Mouse (Mus musculus) forebrain, embryonic 15.5 days (tissue): ENCODE results near the gene Pcp4l1. TPM values are rescaled to one million over a fixed set of nuclear protein-coding genes. Genes with fewer than 3 reads are reported as not detected.
"Not testable (repeated sequence)": the region's sequence is repeated elsewhere in the genome, so short reads cannot be mapped to it uniquely, and the experiment has no call there.

ENCODE experiments used
- ATAC-seq: fragments of 200-750 bp; cut with Nextera tagmentation; replicated peaks from 2 replicates; pipeline ENCODE4 v1.8.0; 2017; ENCODE audit warnings: mild to moderate bottlenecking, moderate TSS enrichment, moderate library complexity
- H3K27ac ChIP-seq: fragments of 300-500 bp; sonication (generic); replicated peaks from 2 replicates; pipeline ENCODE4 v1.5.1; 2015; ENCODE audit warnings: mild to moderate bottlenecking, inconsistent platforms
- H3K27me3 ChIP-seq: fragments of 300-500 bp; sonication (generic); 2 replicates; pipeline ENCODE4 v1.6.1; 2015; ENCODE audit warnings: inconsistent platforms
- H3K36me3 ChIP-seq: fragments of 300-500 bp; sonication (generic); 2 replicates; pipeline ENCODE4 v1.6.1; 2015; ENCODE audit warnings: mild to moderate bottlenecking, inconsistent platforms
- H3K4me1 ChIP-seq: fragments of 300-500 bp; sonication (generic); 2 replicates; pipeline ENCODE4 v1.6.1; 2015; ENCODE audit warnings: inconsistent platforms
- H3K4me2 ChIP-seq: fragments of 300-500 bp; sonication (generic); replicated peaks from 2 replicates; pipeline ENCODE4 v1.6.1; 2015; ENCODE audit warnings: mild to moderate bottlenecking, inconsistent platforms
- H3K4me3 ChIP-seq: fragments of 300-500 bp; sonication (generic); 2 replicates; pipeline ENCODE4 v1.5.1; 2015; ENCODE audit warnings: mild to moderate bottlenecking, inconsistent platforms
- H3K9ac ChIP-seq: fragments of 300-500 bp; sonication (generic); replicated peaks from 2 replicates; pipeline ENCODE4 v1.6.1; 2015; ENCODE audit warnings: mild to moderate bottlenecking, inconsistent platforms
- H3K9me3 ChIP-seq: fragments of 300-500 bp; sonication (generic); 2 replicates; pipeline ENCODE4 v1.6.1; 2016; ENCODE audit warnings: inconsistent platforms
- WGBS: fragments of 180-500 bp; shearing (Covaris S2); methylation state at CpG from one replicate; pipeline ENCODE4 v1.1.7; 2015; ENCODE audit warnings: mixed read lengths; 5-methylcytosine and 5-hydroxymethylcytosine counted together
- polyA plus RNA-seq: library from polyadenylated mRNA; unstranded; fragments of >200 nt; fragmentation: Nextera tagmentation; extraction: Ambion mirVana; gene quantifications from 2 replicates; pipeline ENCODE4 v1.2.1, GENCODE M21; 2015

Pcp4l1 gene
- polyA plus RNA-seq, 1 experiment from 2014 or later = 9.8 TPM

DNA sequence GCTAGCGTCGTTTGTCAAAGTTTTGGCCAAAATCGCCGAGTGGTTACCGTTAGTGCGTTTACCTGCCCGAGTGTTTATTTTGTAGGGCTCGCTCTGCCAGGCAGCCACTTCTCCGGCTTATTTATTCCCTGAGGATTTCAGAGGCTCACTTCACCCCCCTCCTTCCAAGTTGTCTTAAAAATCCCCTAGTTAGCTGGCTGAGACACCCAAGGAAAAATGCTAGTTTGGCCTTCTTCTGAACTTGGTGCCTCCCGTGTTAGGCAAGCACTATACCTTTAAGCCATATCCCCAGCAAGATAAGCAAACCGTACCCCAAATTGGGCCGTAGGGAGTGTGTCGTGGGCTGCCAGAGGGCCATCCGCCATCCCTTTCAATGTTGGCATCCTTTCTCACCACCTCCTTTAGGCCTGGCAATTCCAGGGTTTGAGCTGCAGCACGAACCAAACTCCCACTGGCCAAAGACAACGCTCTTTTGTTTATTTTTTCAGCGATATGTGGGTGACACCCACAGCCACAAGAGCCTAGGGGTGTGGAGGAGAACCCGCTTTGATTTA lies 45.2 kb downstream of the Pcp4l1 start:
- peak overlapping the region; percentile 77 for H3K9ac ChIP-seq
- no peaks in the 10 kb centered on the region for H3K9me3 ChIP-seq
- peak overlapping the region; percentile 79 for H3K4me3 ChIP-seq
- H3K4me2 ChIP-seq = peak overlapping the region; percentile 84
- ATAC-seq = peak; percentile 47
- no peaks in the 10 kb centered on the region for H3K36me3 ChIP-seq
- WGBS = 5% methylated on average over 18 of the region's 18 CpGs
- H3K27ac ChIP-seq = peak overlapping the region; percentile 80
- peaks cover 18% of the 10 kb centered on the region for H3K4me1 ChIP-seq
- H3K27me3 ChIP-seq = no peaks in the 10 kb centered on the region; the same call in 1 of the 2 replicates

DNA sequence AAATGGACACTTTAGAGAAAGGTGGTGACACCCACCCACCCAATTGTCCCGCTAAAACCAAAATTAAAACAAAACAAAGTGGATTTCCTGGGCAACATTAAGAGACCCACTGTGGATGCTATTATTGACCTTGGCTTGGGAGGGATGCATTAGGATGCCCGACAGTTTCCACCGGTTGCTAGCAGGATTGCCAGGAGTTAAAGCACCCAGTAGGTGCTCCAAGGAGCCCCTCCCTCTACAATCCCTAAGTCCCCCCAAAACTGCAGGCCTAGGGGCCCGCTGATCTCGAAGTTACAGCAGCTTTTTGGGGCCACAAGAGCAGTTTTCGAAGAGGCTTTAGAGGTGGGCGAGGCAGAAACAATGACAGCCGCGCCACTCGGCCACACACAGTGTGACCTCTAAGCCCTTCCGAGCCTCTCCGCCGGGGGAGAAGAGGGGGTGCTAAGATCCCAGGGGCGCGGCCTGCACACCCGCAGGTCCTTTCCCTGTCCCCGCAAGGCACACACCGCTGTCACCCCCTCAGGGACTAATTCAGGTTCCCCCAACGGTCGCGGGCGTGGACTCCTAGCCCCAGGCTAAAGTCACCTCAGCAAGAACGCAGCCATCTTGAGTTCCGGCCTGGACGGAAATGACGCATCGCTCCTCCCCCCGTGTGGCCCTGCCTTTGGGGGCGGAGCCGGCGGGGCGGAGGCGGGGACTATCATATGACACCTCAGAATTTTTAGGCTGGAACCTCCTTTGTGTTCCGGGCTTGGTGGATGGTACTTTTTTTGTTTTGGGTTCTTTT lies 45.9 kb downstream of the Pcp4l1 start, which contains the start of the genes Sdhc and Mpz:
Gene Sdhc (minus strand): TSS at position 630 of the 787 bp plus-strand sequence.
Gene Mpz (plus strand): TSS at position 738 of the 787 bp plus-strand sequence.
- Histone ChIP-seq H3K4me2 (peak within 1 kb of the TSS; percentile 84), H3K27me3 (no peaks in the 10 kb centered on the region; the same call in 1 of the 2 replicates), H3K4me3 (peak within 1 kb of the TSS; percentile 79), H3K9me3 (no peaks in the 10 kb centered on the region), H3K36me3 (peaks cover 3% of the 10 kb centered on the region; the same call in 1 of the 2 replicates), H3K9ac (peak within 1 kb of the TSS; percentile 77), H3K4me1 (peaks cover 18% of the 10 kb centered on the region), H3K27ac (peak within 1 kb of the TSS; percentile 80)
- peak; percentile 98 for ATAC-seq
- under 1% methylated on average over 34 of the region's 34 CpGs for WGBS

DNA sequence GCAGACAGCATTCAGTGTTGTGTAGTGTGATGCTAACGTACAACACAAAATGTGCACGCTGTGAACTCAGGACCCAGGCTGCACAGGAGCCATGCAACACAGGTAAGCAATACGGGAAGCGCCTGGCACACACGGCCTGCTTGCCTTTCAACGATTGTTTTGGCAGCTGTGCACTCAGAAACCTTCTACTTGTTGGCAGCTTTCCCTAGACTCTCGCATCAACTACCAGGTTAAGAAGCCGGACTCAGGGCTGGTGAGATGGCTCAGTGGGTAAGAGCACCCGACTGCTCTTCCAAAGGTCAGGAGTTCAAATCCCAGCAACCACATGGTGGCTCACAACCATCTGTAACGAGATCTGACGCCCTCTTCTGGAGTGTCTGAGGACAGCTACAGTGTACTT lies 53.1 kb downstream of the Pcp4l1 start:
- peaks cover 53% of the 10 kb centered on the region for H3K36me3 ChIP-seq
- H3K4me1 ChIP-seq, H3K4me3 ChIP-seq, H3K9ac ChIP-seq, H3K27ac ChIP-seq, H3K27me3 ChIP-seq, ATAC-seq, H3K9me3 ChIP-seq, H3K4me2 ChIP-seq: not testable (repeated sequence)
- 68% methylated on average over 11 of the region's 11 CpGs for WGBS

DNA sequence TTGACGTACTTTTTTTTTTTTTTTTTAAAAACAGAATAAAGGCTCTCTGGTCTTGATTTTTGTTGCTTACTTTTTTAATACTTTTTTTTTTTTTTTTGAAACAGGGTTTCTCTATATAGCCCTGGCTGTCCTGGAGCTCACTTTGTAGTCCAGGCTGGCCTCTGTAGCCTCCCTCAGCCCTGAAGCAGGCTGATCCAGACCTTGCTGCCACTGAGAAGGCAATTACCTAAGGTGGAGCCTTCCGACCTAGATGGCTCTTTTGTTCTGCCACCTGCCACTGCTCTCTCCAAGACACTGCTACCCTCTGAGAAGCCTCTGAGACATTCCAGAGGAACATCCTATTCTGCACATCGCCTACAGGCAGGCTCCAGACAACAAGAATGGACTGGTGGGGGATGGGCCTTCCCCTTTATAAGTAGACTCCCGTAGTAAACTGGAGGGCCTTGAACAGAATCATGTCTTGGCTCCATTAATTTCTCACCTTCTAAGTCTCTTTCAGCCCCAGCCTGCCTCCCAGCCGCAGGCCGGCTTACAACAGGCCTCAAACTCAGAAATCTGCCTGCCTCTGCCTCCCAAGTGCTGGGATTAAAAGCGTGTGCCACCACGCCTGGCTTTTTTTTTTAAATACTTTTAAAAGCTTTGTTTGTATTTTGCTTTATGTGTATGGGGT lies 58.4 kb downstream of the Pcp4l1 start:
- H3K27me3 ChIP-seq, H3K4me3 ChIP-seq, H3K9me3 ChIP-seq, H3K27ac ChIP-seq, H3K9ac ChIP-seq, ATAC-seq, H3K4me1 ChIP-seq, H3K4me2 ChIP-seq: not testable (repeated sequence)
- H3K36me3 ChIP-seq = peaks cover 76% of the 10 kb centered on the region
- WGBS = 91% methylated on average over 8 of the region's 8 CpGs

DNA sequence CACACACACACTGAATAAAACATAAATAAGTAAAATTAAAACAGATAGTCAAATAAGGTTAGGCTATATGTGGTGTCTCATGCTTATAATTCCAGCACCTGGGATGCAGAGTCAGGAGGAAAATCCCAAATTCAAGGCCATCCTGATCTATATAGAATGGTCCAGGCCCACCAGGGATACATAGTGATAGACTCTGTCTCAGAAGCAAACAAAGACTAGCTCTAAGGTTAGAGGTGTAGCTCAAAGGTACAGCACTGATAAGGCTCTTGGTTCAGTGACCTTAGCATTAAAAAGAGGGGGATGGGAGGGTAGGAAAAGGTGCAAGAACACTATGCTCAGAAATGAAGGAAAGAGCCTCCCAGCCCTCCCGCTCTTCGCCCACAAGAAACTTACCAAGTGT lies 60.5 kb downstream of the Pcp4l1 start:
- no peak for ATAC-seq
- Histone ChIP-seq H3K9me3 (no peaks in the 10 kb centered on the region), H3K4me2 (no peak overlapping the region), H3K4me3 (no peak overlapping the region), H3K27ac (no peak overlapping the region), H3K9ac (no peak overlapping the region), H3K27me3 (no peaks in the 10 kb centered on the region), H3K36me3 (peaks cover 67% of the 10 kb centered on the region), H3K4me1 (no peaks in the 10 kb centered on the region)
- 90% methylated on average over 2 of the region's 2 CpGs for WGBS

- Histone ChIP-seq H3K4me2 (no peak overlapping the region), H3K27ac (no peak overlapping the region), H3K27me3 (no peaks in the 10 kb centered on the region), H3K9me3 (no peaks in the 10 kb centered on the region), H3K4me1 (no peaks in the 10 kb centered on the region), H3K9ac (no peak overlapping the region), H3K36me3 (peaks cover 52% of the 10 kb centered on the region), H3K4me3 (no peak overlapping the region)
- WGBS = 77% methylated on average over 1 of the region's 1 CpGs
- no peak for ATAC-seq
Observed at GRCm38 (mm10) chr1:171130971-171131370, 65.1 kb downstream of the Pcp4l1 start.

DNA sequence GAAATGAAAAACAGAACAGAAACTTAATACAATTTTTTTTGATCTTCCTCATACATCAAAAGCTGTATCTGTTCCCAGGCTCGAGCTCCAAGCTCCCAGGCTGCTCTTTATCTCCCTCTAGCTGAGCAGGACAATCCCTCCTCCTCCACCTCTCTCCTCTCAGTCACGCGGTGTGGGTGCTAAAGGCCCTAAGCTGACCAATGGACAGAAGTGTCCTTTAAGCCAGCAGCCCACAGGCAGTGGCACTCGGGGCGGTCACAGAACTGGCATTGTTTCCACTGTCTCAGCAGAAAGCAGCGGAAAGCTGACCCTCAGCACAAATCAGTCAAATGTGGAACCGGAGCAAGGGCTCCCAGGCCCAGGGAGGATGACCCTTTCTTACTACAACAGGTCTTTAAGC lies 66.8 kb downstream of the Pcp4l1 start:
- WGBS = 62% methylated on average over 7 of the region's 7 CpGs
- Histone ChIP-seq H3K9ac (no peak overlapping the region), H3K27ac (no peak overlapping the region), H3K4me2 (no peak overlapping the region), H3K27me3 (no peaks in the 10 kb centered on the region), H3K36me3 (peaks cover 38% of the 10 kb centered on the region), H3K9me3 (no peaks in the 10 kb centered on the region), H3K4me1 (no peaks in the 10 kb centered on the region), H3K4me3 (no peak overlapping the region)
- no peak for ATAC-seq

- WGBS = 92% methylated on average over 5 of the region's 5 CpGs
- ATAC-seq = no peak
- H3K27ac ChIP-seq = no peak overlapping the region
- H3K4me2 ChIP-seq = no peak overlapping the region
- H3K27me3 ChIP-seq = no peaks in the 10 kb centered on the region
- no peak overlapping the region for H3K4me3 ChIP-seq
- no peaks in the 10 kb centered on the region for H3K4me1 ChIP-seq
- no peaks in the 10 kb centered on the region for H3K9me3 ChIP-seq
- H3K36me3 ChIP-seq = peaks cover 7% of the 10 kb centered on the region
- H3K9ac ChIP-seq = no peak overlapping the region
Observed at GRCm38 (mm10) chr1:171124398-171124797, 71.7 kb downstream of the Pcp4l1 start.

Other genes starting within 250 kb of the Pcp4l1 start
- 1.0 and 1.1 TPM in 2 replicates for gene Fcgr2b, start 219.7 kb downstream of the Pcp4l1 start, polyA plus RNA-seq
- gene Fcgr4, start 177.3 kb downstream of the Pcp4l1 start, polyA plus RNA-seq = 0.34 and 0.36 TPM in 2 replicates
- 8.7 and 8.8 TPM in 2 replicates for gene Fcgr3, start 131.3 kb downstream of the Pcp4l1 start, polyA plus RNA-seq
- 4.0 and 10.3 TPM in 2 replicates for gene Cfap126, start 82.3 kb downstream of the Pcp4l1 start, polyA plus RNA-seq
- gene Sdhc, start 45.7 kb downstream of the Pcp4l1 start, polyA plus RNA-seq = 211 and 213 TPM in 2 replicates
- gene Mpz, start 45.6 kb downstream of the Pcp4l1 start, polyA plus RNA-seq = 0.23 TPM in 1 of 2 replicates, not detected in the other
- 0.22 and 0.38 TPM in 2 replicates for gene Nr1i3, start 17.7 kb upstream of the Pcp4l1 start, polyA plus RNA-seq
- 42.0 and 46.6 TPM in 2 replicates for gene Tomm40l, start 26.2 kb upstream of the Pcp4l1 start, polyA plus RNA-seq
- gene Apoa2, start 28.8 kb upstream of the Pcp4l1 start, polyA plus RNA-seq = 1.8 and 4.2 TPM in 2 replicates
- 19.6 and 22.0 TPM in 2 replicates for gene Fcer1g, start 38.1 kb upstream of the Pcp4l1 start, polyA plus RNA-seq
- gene Adamts4, start 54.2 kb upstream of the Pcp4l1 start, polyA plus RNA-seq = 8.1 and 8.3 TPM in 2 replicates
- 215 and 221 TPM in 2 replicates for gene Ndufs2, start 55.1 kb upstream of the Pcp4l1 start, polyA plus RNA-seq
- 107 and 111 TPM in 2 replicates for gene B4galt3, start 74.1 kb upstream of the Pcp4l1 start, polyA plus RNA-seq
- gene Ppox, start 84.9 kb upstream of the Pcp4l1 start, polyA plus RNA-seq = 46.5 and 53.1 TPM in 2 replicates
- gene Usp21, start 91.7 kb upstream of the Pcp4l1 start, polyA plus RNA-seq = 132 and 135 TPM in 2 replicates
- gene Ufc1, start 98.8 kb upstream of the Pcp4l1 start, polyA plus RNA-seq = 105 and 110 TPM in 2 replicates
- gene Dedd, start 132.9 kb upstream of the Pcp4l1 start, polyA plus RNA-seq = 56.6 and 57.3 TPM in 2 replicates
- gene Nit1, start 149.4 kb upstream of the Pcp4l1 start, polyA plus RNA-seq = 57.8 and 62.0 TPM in 2 replicates
- 146 and 149 TPM in 2 replicates for gene Pfdn2, start 149.4 kb upstream of the Pcp4l1 start, polyA plus RNA-seq
- 3.8 and 4.0 TPM in 2 replicates for gene Klhdc9, start 164.5 kb upstream of the Pcp4l1 start, polyA plus RNA-seq
- 0.49 and 0.74 TPM in 2 replicates for gene Nectin4, start 173.8 kb upstream of the Pcp4l1 start, polyA plus RNA-seq
- 0.61 and 0.71 TPM in 2 replicates for gene Arhgap30, start 192.7 kb upstream of the Pcp4l1 start, polyA plus RNA-seq
- gene Usf1, start 215.0 kb upstream of the Pcp4l1 start, polyA plus RNA-seq = 229 and 235 TPM in 2 replicates
- 12.3 and 13.0 TPM in 2 replicates for gene Tstd1, start 222.6 kb upstream of the Pcp4l1 start, polyA plus RNA-seq
- gene F11r, start 241.3 kb upstream of the Pcp4l1 start, polyA plus RNA-seq = 9.6 and 10.1 TPM in 2 replicates